Mouse (Mus musculus) 3T3-L1 (cell line): ENCODE results near the gene Col25a1.

Experiments used
- DNase-seq: peaks from one replicate; pipeline ENCODE4 v3.0.0-alpha.2; 2015; ENCODE audit warnings: low read depth, low spot score

Gene Col25a1

DNA sequence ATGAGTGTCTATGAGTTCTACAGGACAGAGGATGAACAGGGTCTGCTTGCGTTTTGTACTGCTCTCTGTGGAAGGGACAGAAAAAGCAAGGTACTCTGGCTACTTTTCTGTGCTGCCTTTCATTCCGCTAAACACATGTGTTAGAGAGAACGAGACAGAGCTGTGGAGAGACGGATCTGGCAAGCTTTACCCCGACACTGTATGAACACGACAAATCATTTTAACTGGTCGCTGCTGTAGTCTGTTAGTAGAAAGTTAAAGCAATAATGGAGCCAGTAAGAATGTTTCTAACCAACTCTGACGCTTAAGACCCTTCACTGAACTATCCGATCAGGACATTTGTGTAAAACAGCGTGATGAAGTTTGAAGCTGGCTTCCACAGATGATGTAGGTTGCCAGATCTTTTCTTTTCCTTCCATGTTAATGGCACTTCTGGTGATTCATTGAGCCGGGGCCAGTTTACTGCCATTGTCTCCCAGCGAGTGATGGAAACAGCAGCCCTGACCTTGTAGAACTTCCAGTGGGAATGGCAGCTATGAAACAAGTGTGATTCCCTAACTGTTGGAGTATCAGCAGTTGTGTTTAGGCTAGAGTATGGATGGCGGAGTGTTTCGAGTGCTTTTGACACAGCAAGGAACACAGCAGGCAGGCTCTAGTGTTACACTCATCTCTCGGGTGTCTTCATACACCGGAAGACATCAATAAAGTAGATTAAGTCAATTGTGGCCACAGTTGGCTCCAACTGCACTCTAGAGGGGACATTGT is 437.2 kb downstream of the Col25a1 start:
- DNase-seq: no peak

DNA sequence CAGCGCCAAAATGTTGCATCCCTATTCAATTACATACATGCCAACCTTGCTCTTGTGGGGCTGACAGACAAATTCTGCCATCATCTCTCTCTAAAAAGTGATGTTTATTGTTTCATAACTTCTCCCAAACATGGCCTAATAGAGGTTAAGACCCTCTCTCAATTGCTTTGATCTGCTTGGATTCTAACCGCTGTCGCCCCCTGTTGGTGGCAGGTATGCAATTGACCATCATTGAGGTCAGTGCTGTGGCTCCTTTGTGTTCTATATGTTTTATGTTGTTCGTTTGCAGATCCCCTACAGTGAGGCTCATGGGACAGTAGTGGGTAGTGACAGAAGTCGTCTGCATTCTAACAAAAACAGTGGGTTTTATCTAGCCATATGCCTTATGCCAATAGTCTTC is 441.9 kb downstream of the Col25a1 start:
- no peak for DNase-seq

DNA sequence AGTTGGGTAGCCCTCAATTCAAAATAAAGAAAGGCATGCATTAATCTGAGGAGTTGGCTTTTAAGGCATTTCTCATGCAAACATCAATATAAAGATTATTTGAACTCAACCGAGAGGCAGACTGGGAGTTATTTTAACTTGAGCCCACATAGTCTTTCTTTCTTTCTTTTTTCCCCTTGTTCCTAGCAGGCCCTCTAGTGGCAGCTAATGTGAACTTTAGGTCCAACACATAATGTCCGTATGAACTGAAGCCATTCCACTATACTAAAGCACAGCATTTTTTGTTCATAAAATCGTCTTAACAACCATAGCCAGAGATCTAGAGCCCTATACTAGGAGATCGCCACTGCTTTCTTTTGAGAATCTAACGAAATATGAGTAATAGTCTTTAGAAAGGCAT is 443.4 kb downstream of the Col25a1 start:
- DNase-seq: peak; percentile 47

DNA sequence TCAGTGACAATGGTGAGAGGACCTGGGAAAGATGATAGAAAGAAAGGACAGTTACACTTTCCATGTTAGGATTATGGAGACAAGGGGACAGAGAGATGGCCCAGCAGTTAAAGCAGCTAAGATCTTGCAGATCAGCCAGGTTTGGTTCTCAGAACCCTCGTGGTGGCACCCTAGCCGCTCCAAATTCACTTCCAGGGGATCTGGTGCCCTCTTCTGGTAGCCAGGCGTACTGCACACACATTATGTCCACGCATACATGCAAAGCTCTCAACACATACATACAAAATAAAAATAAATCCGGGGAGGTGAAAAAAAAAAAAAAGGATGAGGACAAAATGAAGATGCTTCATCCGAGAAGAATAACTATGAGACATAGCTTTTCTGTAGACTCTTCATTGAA is 445.4 kb downstream of the Col25a1 start:
- peak; percentile 33 for DNase-seq

DNA sequence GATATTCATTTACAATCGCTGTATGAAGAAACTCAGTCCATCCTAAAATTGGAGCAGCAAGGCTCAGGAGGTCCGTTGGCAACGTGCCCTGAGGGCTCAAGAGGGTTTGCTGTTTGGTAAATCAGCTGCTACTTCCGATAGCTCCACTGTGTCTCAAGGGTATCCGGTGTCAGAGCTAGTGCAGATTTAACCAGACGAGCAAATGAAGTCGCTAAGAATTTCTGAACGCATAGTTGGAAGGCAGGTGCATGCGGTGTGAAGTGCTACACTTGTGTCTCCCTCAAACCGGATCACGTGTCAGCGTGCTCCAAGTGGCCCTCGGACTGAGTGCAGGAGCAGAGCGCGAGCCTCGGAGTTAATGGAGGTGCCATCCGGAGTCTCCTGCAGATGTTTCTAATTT is 448.2 kb downstream of the Col25a1 start:
- DNase-seq: no peak

DNA sequence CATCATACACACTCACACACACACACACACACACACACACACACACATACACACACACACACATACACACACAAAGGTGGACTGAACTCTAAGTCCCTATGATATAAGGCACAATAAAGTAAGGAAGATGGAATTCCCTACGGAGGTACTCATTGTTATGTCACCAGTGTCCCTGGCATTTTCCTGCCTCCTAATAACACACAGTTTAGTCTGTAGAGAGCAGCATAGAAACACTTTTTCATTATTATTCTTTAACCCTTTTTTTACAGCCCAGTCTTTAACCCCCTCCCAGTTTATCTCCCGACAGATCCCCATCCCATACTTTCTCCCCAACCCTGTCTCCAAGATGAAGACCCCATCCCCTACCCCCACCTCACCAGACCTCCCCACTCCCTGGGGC is 450.3 kb downstream of the Col25a1 start:
- DNase-seq: no peak

DNA sequence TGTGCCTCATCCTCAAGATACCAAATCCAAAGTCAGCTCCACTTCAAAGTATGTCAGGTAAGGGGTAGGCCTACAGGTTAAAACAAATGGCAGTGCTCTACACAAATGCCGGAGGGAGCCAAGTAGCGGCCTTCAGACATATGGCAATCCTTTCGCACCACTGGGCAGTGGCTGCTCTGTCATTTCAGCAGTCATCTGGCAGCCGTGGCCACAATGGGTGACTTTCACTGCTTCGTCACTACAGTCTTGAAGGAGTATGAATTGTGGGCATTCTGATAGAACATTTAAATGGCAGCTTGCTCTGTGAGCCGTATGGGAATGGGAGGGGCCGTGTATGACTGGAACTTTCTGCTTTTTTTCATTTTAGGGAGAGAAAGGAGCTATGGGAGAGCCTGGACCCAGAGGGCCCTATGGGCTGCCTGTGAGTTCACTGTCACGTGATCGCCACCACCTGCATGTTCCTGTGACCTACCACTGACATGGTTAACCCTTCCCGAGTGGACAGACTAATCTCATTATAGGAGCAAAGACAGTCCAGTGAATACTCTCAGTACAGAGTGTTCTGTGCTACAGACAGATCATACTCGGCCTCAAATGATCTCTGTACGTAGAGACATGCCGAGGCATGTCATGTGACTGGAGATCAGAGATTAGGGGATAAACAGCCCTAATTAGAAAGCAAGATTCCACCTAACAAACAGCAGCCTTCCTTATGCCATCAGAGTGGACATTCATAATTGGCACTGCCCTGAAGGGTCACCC is 451.8 kb downstream of the Col25a1 start:
- no peak for DNase-seq

DNA sequence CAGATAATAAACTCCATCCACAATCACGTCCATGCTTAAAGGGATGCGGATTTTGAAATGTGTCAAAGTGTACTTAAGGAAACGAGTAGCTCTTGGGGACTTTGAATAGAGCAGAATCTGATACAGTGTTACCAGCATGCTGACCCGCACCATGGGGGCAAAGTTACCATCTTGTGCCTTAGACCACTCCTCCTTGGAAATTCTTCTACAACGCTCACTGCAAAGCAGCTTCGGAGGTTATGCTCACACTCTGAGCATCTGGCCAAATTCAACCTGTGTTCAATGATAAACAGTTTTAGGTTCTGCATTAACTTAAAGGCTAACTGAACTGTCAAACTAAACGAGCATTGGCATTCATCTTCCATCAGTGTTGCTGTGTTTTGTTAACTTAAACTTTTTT is 452.7 kb downstream of the Col25a1 start:
- no peak for DNase-seq

DNA sequence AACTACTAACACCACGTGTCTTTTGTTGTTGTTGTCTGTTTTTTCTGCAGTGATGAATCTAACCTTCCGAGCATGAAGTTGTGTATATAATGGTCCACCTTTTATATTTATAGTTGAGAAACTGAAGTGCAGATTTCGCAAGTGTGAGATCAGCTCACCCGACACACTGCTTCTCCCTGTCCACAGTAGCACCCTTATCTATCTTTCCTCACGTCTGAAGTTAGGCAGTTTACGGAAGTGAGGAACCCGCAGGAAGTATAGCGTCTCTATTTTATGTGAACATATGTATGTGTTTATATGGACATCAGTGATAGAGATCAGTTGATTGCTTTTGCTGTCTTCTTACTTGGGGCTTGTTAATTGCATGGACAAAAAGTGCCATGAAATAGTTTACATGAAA is 463.7 kb downstream of the Col25a1 start:
- no peak for DNase-seq

DNA sequence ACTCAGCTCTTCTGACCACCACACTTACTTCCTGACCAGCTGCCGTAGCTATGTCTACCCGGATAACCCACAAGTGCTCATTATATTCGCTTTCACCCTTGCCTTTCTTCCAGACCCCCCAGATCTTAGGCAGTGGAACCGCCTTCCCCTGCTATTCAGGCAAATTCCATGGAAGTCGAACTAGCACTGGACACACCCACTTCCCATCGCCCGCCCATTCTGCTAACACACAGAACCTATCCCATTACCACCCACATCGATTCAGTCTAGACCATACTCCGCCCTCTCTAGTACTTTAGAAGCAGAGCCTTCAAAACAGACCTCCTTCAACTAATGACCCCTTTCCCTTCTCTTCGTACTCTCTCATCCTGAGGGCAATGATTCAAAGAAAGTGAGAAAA is 470.2 kb downstream of the Col25a1 start:
- DNase-seq: no peak

DNA sequence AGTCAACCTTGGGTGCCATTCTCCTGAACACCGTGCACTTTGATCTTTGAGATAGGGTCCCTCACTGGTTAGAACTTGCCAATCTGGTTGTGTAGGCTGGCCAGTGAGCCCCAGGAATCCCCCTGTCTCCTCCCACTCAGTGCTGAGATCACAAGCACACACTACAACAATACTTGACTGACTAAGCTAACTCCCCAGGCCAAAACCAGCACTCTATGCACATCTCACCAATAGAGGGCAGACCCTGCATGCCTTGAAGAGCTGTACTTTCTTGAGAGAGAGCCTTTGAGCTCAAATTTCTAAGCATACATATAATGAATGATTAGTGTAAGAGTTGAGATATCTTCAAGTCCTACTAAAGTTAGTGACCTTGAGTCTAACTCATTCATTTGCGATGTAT is 476.6 kb downstream of the Col25a1 start:
- no peak for DNase-seq

DNA sequence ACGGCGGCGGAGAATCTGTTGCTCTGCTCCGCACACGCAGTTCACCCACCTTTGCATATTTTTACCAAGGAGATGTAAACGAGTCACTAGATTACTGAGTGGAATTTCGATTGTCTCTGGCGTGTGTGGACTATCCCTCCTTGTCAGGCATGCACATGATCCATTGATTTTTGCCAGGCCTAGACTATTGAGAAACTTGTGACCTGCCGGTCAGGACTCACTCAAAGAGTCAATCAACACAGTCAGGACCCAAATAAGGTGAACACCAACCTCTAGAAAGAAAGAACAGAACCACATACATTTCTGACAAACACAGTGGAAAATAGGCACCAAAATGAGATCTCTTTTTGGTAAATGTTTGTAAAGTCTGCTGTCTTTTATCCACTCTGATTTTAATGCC is 483.1 kb downstream of the Col25a1 start:
- DNase-seq: no peak

DNA sequence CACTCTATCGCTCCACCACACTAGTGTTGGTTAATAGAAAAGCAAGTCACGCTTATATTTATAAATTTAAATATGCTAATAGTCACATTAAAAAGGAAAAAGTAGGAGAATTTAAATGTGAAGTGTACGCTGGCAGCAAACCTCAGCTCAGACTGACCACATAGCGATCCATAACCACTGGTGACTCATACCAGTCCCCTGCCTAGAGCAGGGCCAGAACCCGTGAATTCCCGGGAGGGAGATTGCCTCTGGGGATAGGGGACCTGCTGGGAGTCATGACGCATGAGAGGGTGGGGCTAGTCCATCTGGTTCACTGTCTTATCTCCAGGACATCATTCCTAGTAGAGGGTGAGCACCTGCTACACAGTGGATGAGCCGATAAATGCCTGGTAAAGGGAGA is 484.3 kb downstream of the Col25a1 start:
- no peak for DNase-seq

DNA sequence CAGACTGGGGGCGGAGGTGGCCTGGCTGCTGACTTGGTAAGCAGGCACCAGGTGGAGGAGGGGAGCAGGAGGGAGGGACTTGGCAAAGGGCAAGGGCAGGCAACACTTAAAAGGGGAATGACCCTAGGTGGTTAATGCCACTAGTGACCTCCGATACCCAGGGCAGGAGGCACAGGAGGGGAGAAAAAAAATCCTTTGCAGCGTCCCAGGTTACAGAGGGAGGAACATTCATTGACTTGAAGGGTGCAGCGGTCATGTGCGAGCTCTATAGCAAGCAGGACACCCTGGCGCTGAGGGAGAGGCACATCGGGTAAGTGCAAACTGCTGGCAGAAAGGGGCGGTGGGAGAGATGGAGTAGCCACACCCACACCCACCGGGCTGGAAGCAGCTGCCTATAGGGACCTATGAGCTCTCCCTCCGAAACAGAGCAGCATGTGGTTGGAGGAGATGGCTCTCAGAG is 486.2 kb downstream of the Col25a1 start, which contains the start of gene Etnppl:
TSS of gene Etnppl (plus strand) at position 10 of the 460 bp plus-strand sequence.
- no peak for DNase-seq

DNA sequence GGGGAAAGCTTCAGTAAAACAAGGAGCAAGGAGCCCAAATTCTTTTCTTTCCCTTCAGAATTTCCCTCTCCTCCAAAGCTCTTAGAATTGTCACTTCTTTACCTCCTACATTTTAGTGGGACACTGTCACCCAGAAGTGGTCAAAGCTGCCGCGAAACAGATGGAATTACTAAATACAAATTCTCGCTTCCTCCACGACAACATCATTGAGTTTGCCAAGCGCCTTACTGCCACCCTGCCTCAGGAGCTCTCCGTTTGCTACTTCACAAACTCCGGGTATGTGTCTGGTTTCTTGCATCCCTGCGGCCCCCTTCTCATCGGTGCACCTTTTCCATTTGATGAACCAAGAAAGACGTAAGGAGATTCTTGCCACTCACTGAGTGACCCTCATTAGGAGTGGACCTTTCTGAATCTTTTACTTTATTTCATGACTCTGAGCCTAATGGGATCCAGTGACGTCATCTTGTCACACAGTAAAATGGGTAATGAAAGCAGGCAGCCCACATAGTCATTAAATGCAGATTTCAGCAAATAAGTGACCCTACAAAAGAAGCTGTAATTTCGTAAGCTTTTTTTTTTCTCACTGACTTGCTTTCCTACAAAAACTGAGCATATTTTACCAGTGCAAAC is 489.3 kb downstream of the Col25a1 start:
- no peak for DNase-seq

DNA sequence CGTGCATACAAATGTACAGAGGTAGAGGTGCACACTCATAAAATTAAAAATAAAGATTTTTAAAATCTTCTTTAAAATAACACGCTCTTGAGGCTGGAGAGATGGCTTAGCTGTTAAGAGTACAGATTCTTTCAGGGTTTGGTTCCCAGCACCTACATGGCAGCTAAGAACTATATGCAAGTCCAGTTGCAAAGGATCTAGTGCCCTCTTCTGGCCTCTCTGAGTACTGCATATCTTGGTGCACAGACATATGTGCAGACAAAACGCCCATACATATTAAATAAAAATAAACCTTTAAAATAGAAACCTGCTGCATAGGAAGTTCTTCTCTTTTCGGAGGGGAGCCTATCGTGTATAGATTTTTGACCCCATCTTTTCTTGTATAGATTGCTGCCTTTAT is 497.1 kb downstream of the Col25a1 start:
- peak; percentile 13 for DNase-seq

DNA sequence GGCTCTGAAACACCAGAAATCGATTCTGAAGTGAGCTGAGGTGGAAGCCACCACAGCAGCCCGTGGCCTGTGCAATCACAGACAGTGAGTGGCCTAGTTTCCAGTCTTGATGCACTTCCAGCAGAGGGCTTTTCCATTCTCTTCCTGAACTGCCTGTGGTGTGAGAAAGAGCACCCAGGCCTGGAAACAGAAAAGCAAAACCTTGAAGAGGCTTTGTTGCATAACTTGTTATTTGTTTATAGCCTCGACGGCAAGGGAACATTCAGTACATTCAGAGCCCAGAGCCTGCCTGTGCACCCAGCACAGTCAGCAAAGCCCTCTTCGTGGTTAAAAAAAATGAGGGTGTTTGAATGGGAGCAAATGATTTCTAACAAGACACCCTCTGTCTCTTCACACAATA is 502.6 kb downstream of the Col25a1 start:
- no peak for DNase-seq

DNA sequence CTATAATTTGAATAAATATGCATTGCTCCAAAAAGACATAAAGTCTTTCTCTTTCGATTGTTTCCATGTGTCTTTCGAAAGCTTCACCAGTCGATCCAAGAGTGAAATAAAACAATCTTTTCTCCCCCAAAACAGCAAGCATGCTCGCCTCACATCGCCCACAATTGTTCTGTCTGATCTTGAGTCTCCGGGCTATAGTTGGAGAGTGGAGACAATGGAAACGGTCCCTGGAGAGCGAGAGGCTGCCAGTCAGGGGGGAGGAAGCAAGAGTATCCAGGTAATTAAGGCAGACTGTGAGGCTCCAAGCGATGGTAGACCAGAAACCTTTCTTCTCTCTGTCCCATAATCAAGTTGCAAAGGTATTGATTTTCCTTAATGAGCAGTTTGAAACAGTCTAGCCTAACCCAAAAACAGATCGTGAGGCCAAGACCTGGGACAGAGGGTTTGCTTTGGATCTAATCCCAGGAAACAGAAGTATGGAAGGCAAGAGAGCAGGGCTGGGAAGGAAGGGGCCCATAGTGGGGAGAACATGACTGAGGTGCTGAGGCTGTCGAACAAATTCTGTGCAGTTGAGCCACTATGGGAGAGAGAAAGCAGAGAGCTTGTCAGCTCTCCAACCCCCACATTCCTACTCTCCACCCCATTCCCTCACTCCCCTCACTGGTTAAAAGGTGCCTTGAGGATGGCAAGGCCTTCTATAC is 515.0 kb downstream of the Col25a1 start:
- no peak for DNase-seq
